Comparison of ENCODE assay signal across 12 mouse cellular contexts in the genomic region with DNA sequence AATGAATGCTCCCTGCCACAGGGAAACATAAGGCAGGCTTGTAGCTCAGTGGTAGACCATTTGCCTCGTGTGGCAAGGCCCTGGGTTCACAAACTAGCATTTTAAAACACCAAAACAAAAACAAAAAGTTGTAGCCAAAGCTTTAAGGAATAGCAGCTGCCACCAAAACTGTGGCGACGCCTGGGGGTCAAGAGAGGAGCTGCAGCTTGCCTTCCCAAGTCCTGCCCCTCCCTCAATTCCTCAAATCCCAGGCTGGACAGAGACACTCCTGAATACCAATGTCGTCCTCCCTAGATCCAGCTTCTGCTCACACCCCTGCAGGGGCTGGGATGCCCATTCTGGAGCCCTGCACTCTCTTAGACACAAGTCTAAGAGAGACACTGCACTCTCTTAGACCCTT. TPM values are rescaled to one million over a fixed set of nuclear protein-coding genes. Genes with fewer than 3 reads are reported as not detected.
DNase-seq lines count a peak whose midpoint lies in the region; ATAC-seq and TF ChIP-seq lines count a peak whose summit lies in the region.
"Had no signal": no experiment of that assay in that cellular context is flagged by ENCODE, and none has a peak within 500 bp of the region (broad histone marks: within the 10 kb centered on the region; RNA-seq: fewer than 3 reads in every experiment).

No protein-coding gene starts in this region.

- no peak overlapping the region for H3K9ac ChIP-seq in heart, postnatal 0 days (replicated peaks; ENCODE audit: low read depth, low read length)
- H3K9ac ChIP-seq in lung, embryonic 14.5 days: no peak overlapping the region
- H3K9ac ChIP-seq: heart, embryonic 15.5 days had no signal

- no peak overlapping the region for H3K27ac ChIP-seq in heart, postnatal 0 days (ENCODE audit: low read depth)
- H3K27ac ChIP-seq in lung, embryonic 14.5 days (ENCODE audit: low read depth): no peak overlapping the region
- H3K27ac ChIP-seq in small intestine, adult 2 months (ENCODE audit: insufficient read depth, low read depth, low read length): no peak overlapping the region
- H3K27ac ChIP-seq: heart, embryonic 15.5 days had no signal

- H3K36me3 ChIP-seq in heart, postnatal 0 days (replicated peaks; ENCODE audit: control insufficient read depth, insufficient read depth, low read length): no peaks in the 10 kb centered on the region
- no peaks in the 10 kb centered on the region for H3K36me3 ChIP-seq in lung, embryonic 14.5 days (ENCODE audit: insufficient read depth)
- H3K36me3 ChIP-seq in small intestine, adult 2 months (ENCODE audit: control insufficient read depth, insufficient read depth, low read length): no peaks in the 10 kb centered on the region
- H3K36me3 ChIP-seq: heart, embryonic 15.5 days had no signal

- no peak for ATAC-seq in heart, postnatal 0 days (ENCODE audit: insufficient read depth, low read depth)
- ATAC-seq in lung, embryonic 14.5 days (ENCODE audit: insufficient read depth): peak; percentile 41; the same call in 1 of the 2 replicates

- intact Hi-C loops in heart, postnatal 36 days (cut with DNase I): loop anchor here (2.0 kb wide), 1 partner anchor 66 kb away; no protein-coding TSS in a partner anchor
- intact Hi-C loops in gastrocnemius, postnatal 36 days (cut with DNase I): no loop called here

- no peaks in the 10 kb centered on the region for H3K4me1 ChIP-seq in heart, postnatal 0 days (ENCODE audit: control insufficient read depth, insufficient read depth)
- H3K4me1 ChIP-seq in lung, embryonic 14.5 days (ENCODE audit: insufficient read depth): no peaks in the 10 kb centered on the region
- H3K4me1 ChIP-seq in small intestine, adult 2 months (ENCODE audit: control insufficient read depth, insufficient read depth, insufficient read length, low read length): peaks cover 55% of the 10 kb centered on the region

- no peak for TF ChIP-seq POLR2A in brain, embryonic 14.5 days (IDR thresholded peaks at IDR 0.05; ENCODE audit: borderline replicate concordance, extremely low read depth, insufficient read depth, insufficient read length, poor library complexity, severe bottlenecking)
- TF ChIP-seq POLR2A in small intestine, adult 2 months (IDR thresholded peaks at IDR 0.05; ENCODE audit: low read depth, low read length): no peak

- H3K9me3 ChIP-seq in heart, postnatal 0 days (replicated peaks; ENCODE audit: control insufficient read depth, low read length): no peaks in the 10 kb centered on the region
- H3K9me3 ChIP-seq in lung, embryonic 14.5 days (ENCODE audit: low read depth, low read length): no peaks in the 10 kb centered on the region
- H3K9me3 ChIP-seq: heart, embryonic 15.5 days; megakaryocyte, embryonic 14.5 days had no signal

- no peak for DNase-seq in heart, postnatal 0 days (ENCODE audit: low spot score)
- no peak for DNase-seq in heart, postnatal 36 days
- DNase-seq in lung, embryonic 14.5 days: peak; percentile 69
- no peak for DNase-seq in lung, postnatal 25 days (ENCODE audit: low spot score)
- DNase-seq in brain, embryonic 14.5 days (ENCODE audit: low read depth): no peak
- no peak for DNase-seq in gastrocnemius, postnatal 36 days
- DNase-seq in layer of hippocampus, postnatal 36 days: no peak
- DNase-seq: kidney, adult 8-10 months had no signal

- 3% methylated on average over 4 of the region's 4 CpGs for WGBS in heart, postnatal 0 days
- WGBS in lung, embryonic 14.5 days: 2% methylated on average over 4 of the region's 4 CpGs
- WGBS in small intestine, adult 2 months: 59% methylated on average over 4 of the region's 4 CpGs

- TF ChIP-seq EP300 in heart, postnatal 0 days (IDR thresholded peaks at IDR 0.05; ENCODE audit: low read depth): no peak

- TF ChIP-seq CTCF in heart, postnatal 0 days (IDR thresholded peaks at IDR 0.05; ENCODE audit: low read depth): peak; percentile 52
- peak; percentile 71 for TF ChIP-seq CTCF in lung, embryonic 14.5 days (IDR thresholded peaks at IDR 0.05; ENCODE audit: low read depth)
- TF ChIP-seq CTCF in brain, embryonic 14.5 days (IDR thresholded peaks at IDR 0.05; ENCODE audit: borderline replicate concordance, extremely low read depth, insufficient read depth, insufficient read length): peak; percentile 57
- peak; percentile 35; the same call in 1 of the 2 replicates for TF ChIP-seq CTCF in small intestine, adult 2 months (IDR thresholded peaks at IDR 0.05; ENCODE audit: extremely low read depth, insufficient read length, insufficient replicate concordance, low read depth, low read length)

- peaks cover 12% of the 10 kb centered on the region; the same call in 1 of the 2 replicates for H3K27me3 ChIP-seq in heart, postnatal 0 days (ENCODE audit: control insufficient read depth, insufficient read depth, low read length)
- H3K27me3 ChIP-seq in lung, embryonic 14.5 days (ENCODE audit: insufficient read depth, low read length): no peaks in the 10 kb centered on the region
- no peaks in the 10 kb centered on the region for H3K27me3 ChIP-seq in small intestine, adult 2 months (ENCODE audit: control insufficient read depth, insufficient read depth, low read length)

- H3K4me2 ChIP-seq in heart, postnatal 0 days (ENCODE audit: low read depth, low read length): no peak overlapping the region
- no peak overlapping the region for H3K4me2 ChIP-seq in lung, embryonic 14.5 days
- H3K4me2 ChIP-seq: heart, embryonic 15.5 days had no signal

- H3K4me3 ChIP-seq in heart, postnatal 0 days (ENCODE audit: low read depth, low read length): no peak overlapping the region
- H3K4me3 ChIP-seq in lung, embryonic 14.5 days (ENCODE audit: low read depth, low read length): no peak overlapping the region
- no peak overlapping the region for H3K4me3 ChIP-seq in small intestine, adult 2 months (ENCODE audit: low read depth, low read length)
- H3K4me3 ChIP-seq: heart, embryonic 15.5 days; megakaryocyte, embryonic 14.5 days had no signal

RNA-seq across cellular contexts. Expression of gene Edn2, which starts 25.9 kb away (rescaled TPM):
- 1.5 TPM in 1 of 2 replicates, not detected in the other for total RNA-seq in heart, postnatal 0 days (2014; rRNA removed; ENCODE audit: low replicate concordance)
- polyA plus RNA-seq in heart, postnatal 0 days (2015; fragmentation: Nextera tagmentation; extraction: Ambion mirVana): 0.10 and 0.20 TPM in 2 replicates
- total RNA-seq in heart, postnatal 36 days (2021): not detected
- polyA plus RNA-seq in lung, embryonic 14.5 days (2014; fragmentation: Nextera tagmentation; extraction: Ambion mirVana): 0.34 and 0.78 TPM in 2 replicates
- 0.30 TPM in 1 of 2 replicates, not detected in the other for polyA plus RNA-seq in brain, embryonic 14.5 days (2012; rRNA removed)
- polyA plus RNA-seq in small intestine, adult 2 months (2012; rRNA removed): 16.5 and 51.5 TPM in 2 replicates
- total RNA-seq in gastrocnemius, postnatal 36 days (2021): not detected
- not detected for total RNA-seq in layer of hippocampus, postnatal 36 days (2021)
- total RNA-seq: MEL had no signal
